Mouse (Mus musculus) monocyte, adult 2 months (primary cell): Measurements from ENCODE around the gene Opcml.

Source experiments
- DNase-seq, 2 experiments: peaks; one replicate each; pipeline ENCODE4 v3.0.0; 2022; ENCODE audit warnings: low spot score in 2 of 2, low read depth in 1 of 2

Opcml gene

DNA sequence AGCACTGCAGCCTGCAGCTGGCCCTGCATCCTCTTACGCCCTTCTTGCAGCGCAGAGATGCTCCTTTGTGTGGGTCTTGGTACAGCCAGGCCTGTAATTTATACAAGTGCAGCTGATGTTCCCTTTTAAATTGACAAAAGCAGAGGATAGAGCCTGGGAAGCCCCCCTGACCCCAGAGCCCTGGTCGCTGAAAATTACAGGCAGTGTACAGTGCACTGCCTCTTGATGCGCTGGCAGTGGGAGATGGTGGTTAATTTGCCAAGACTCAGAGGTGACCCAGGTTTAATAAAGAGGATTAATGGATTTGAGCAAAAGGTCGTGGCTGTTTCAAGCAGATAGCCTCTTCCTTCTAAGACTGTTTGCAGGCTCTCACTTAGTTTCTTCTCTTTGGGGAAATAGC is 39.9 kb downstream of the Opcml start:
- no peak for DNase-seq

DNA sequence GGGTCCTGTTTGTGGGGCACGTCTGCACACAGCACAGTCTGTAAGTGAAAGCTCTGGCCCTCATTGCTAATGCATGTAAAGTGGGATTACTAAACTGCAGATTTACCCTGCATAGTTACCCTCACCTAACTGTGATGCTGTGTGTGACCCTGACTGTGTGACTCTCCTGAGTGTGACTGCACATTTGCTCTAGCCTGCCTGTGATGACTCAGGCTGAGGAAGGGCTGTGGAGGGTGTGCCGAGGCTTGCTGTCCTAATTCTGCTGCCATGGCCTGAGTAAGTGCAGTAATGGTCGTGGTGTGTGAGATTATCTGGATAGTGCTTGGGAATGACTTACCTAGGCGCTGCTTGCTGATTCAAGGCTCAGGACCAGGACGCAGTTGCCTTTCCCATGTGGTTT is 52.2 kb downstream of the Opcml start:
- DNase-seq, result no peak

DNA sequence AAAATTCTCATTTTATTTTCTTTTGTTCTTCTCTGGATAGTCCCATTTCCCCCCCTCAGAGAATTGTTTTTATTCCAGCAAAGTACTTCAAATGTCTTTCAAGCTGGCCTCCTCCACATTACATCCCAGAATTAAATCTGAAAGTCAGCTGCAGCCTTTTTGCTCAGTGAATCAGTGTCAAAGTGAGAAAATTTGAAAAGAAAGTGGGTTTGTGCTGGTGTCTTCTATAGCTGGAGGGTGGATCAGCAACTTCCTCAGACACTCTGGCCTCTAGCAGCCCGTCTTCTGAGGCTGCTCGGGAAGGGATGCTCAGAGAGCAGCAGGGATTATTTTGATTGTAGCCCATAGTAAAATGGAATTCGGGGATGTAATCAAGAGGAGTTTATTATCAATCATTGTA is 81.0 kb downstream of the Opcml start:
- DNase-seq, result no peak

DNA sequence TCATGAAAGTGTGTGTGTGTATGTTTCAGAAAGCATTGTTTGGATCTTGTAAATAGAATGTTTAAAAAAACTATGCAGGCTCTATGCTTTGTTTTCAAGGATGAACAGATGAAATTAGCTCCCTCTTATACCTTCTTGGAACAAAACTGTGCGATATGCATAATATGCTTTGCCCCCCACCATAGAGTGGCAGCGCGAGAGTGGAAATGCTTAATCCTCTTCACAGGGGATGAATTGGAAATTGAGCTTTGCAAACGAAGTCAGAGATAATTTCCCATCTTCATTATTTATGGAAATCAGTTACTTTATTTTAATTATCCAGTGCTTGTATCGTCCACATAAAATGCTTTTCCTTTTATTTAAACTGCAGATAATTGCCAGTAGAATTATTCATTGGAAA is 99.1 kb downstream of the Opcml start:
- no peak for DNase-seq

DNA sequence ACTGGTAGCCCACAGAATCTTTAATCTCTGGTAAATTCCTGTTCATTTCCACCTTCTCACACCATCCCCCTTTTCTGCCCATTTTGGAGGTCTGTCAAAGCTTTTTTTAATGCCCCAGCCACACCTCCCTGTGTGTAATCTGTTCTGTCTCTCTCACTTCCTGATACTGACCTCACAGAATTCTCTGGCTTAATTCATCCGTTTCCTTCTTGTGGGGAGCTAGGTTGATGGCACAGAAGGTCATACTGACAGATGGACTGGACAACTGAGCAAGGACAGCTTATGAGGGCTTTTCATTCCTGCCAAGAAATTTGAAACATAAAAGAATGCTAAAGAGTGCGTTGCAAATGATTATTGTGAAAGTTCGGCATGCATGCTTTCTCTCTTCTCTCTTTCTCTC is 126.7 kb downstream of the Opcml start:
- DNase-seq, result no peak

DNA sequence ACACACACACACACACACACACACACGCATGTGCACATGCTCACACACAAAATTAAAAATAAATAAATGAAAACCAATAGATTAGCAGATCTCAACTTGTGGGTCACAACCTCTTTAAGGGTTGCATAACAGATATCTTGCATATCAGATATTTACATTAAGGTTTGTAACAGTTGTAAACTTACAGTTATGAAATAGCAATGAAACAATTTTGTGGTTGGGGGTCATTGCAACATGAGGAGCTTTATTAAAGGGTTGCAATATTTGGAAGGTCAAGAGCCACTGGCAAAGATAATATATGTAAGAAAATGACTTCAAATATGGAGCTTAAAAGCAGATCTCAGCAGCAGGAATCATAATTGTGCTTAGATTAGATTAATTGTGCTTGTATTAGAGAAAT is 132.9 kb downstream of the Opcml start:
- no peak for DNase-seq

DNA sequence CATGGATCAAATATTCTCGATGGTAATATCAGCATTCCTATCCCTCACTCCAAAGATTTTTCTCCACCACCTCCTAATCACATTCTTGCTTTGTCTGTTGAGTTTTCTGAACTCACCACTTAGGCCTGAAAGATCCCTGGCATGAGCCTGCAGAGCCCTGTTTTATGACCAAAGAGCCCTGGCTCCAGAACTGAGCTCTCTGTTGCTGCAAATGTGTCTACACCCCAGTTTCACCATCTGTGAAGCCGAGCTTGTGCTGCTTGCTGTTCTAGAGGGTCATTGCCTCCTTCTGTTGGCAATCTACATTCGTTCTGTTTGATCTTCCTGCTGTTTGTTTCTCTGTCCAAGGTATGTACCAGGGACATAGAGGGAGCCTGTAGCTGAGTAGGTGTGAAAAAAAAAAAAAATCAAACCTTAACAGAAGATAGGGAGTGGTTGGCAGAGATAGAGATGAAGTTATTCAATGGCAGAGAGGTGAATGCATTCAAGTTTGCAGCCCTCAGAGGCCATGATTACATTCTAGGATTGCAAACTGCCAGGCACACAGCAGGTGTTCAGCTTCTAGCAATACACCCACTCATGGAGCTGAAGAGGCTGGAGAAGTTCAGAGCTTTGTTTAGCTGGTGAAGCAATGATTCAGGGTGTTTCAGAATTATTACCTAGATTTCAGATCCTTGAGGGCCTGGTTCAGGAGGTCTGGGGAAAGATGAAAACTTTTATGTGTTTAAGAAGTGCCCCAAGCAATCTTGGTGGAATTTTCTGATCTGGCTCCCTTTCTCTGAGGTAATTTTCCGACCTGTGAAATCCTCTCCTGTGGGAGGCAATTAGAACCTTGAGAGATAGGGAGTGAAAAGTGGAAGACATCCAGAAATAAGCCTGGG is 133.6 kb downstream of the Opcml start:
- no peak for DNase-seq

DNA sequence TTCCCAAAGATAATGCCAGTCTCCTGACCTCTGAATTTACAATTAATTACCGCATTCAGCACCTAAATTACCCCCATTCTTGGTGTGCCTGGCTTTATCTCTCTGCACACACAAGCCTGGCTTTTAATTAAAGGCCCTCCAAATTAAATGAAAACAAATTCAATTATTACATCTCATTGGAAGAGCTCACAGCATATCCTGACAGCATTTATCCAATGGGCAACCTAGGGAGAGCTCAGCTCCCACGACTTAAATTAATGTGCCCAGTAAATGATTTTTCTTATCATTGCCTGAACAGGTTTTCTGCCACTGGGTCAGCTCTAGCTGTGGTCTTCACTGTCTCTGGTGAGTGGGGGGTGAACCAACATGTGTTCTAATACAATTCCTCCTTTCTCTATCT is 135.1 kb downstream of the Opcml start:
- no peak for DNase-seq

DNA sequence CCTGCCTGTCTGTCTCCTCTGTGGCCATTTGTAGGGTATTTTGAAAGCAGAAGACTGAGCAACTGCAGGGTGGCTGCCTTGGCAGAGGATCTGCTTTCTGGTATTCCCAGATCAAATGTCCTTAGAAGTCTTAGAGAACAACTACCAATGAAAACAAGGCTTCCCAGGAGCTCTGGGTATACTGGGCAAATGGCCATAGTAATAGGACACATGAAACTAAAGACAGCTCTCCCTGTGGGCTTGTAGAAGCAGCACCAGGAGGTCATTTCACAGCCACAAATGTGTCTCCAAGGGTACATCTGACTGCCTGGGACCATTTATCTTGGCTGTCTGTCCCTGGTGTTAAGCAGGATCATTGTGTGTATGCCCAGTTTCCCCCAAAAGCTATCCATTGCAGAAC is 146.7 kb downstream of the Opcml start:
- no peak for DNase-seq

DNA sequence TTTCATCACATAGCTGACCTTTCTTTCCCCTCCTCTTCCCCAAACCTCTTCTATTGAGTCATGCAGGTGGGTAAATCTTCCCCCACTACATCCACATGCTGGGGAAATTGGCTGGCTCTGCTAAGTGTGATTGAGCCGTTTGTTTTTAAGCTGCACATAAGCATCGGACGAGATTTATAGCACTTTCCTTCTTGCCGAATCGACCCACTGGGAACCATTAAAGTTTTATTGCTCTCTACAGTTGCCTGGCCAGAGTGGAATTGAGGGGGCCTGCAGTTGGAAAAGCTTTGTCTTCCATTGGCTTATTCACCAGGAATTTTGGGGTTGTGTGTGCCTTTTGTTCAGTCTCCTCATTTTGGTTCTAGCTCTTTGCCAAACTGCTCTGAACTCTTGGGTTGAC is 147.1 kb downstream of the Opcml start:
- DNase-seq, result no peak

DNA sequence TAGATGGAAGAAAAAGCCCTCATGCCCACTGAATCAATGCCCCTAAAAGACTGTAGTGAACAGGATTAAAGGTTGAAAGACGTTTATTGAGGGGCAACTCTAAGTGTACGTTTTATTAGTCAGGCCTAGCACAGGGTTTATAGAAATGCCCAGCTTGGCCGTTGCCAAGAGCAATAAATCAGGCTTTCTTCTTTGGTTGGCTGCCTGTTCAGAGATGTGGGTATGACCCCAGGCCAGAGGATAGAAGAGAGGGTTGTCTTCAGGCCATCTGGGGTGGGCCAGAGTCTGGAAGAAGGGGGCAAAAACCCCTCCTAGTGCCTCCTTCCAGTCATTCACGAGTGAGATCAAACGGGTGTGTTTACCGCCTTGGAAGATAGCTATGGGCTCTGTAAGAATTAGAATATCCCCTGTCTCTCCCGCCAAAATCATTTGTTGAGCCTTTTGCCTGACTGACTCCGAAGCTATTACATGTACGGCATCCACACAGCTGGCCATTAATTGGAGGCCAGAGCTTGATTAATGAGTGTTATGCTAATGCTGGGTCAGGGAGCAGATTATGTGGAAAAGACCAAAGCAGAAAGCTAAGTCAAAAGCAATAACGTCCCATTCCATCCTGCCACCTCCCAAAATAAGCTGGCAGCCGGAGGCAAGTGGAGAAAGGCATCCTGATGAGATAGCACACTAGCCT is 154.9 kb downstream of the Opcml start:
- DNase-seq, result no peak

DNA sequence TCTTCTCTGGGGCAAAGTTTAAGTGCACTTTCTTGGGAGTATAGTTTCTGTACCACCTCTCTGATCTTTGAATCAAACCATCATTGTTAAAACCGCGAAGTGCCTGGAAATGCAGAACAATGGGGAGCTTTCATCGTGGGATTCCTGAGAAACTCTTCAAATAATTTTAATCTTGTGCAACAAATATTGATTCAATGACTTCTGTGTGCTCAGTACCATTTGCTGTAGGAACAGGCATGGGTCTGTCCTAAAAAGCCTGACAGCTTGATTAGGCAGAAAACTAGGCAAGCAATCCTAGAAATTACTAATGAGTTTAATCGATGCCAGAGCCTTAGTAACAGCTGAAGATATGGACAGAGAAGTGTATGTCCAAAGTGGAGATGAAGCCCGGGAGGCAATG is 160.5 kb downstream of the Opcml start:
- no peak for DNase-seq

DNA sequence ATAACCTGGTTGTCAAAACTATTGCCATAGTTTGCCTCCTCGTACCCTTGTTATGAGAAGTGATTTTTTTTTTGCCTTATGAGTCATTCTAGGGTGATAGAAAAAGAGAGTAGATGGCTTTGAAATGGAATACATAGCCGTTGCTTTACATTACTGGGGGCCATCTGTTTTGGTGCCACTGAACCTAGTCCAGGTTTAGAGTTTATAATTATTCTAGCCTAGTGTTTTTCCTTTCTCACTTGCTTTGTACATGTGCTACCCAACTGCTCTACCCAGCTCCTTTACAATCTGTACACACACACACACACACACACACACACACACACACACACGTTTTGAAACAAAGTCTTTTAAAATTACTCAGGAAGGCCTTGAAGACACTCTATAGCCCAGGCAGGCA is 171.1 kb downstream of the Opcml start:
- no peak for DNase-seq

DNA sequence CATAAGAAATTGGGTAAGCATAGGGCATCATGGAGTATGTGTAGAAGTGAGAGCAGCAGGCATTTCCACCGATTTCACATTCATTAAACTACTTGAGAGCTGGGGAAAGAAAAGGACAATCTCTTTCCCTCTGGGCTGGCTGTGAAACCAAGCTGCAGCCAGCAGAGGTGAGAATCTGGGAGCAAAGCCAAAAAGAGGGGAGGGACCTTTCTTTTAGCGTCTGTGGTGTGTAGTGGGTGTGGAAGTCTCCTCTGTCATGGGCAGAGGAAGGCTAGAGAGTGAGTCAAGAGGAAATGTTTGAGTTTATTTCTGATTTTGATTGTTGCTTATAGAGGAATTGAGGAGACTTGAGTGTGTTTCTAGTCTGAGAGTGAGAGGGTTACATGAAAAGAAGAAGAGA is 172.8 kb downstream of the Opcml start:
- no peak for DNase-seq

DNA sequence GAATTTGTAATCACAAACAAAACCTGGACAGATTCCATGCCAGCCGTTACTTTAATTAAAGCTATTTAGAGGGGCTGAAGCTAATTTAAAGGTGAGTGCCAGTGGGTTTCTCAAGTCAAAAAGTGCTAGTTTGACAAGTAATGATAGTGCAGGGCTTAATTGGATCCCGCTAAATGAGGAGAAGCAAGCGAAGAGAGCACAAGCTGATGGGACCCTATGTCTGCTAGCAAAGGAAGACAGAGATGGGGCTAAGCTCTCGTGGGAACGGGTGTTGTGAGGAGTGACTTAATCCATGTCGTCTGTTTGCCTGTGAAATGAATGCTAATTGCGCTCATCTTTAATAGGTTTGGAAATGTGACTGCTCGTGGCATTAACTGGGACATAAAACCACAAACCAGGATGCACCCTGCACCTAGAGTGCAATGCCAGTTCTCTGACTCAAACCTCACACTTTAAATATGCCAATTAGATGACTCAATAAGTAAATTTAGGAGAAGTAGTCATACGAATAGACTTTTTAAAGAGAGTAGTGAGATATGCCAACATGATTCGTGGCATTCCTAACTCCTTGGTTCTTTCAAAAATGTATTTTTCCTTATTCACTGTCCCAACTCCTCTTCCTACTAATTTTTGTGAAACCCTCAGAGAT is 174.5 kb downstream of the Opcml start:
- no peak for DNase-seq

DNA sequence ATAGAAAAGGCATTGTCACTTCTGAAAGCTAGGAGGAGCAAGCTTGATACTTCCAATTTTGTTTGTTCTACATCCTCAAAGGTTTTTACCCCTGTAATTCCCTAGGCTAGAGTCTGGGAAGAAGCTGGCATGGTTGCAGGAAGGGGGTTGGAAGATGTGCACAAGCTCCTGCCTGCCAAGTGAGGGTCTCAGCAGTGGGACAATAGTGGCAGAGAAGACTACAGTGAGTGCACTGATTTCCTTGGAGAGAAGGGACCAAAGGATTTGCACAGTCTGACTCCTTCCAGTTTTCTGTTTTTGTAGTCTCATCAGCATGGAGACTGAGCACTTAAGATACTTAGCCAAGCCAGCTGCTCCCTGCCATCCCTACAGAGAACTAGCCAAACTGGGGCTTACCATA is 177.7 kb downstream of the Opcml start:
- DNase-seq, result no peak

DNA sequence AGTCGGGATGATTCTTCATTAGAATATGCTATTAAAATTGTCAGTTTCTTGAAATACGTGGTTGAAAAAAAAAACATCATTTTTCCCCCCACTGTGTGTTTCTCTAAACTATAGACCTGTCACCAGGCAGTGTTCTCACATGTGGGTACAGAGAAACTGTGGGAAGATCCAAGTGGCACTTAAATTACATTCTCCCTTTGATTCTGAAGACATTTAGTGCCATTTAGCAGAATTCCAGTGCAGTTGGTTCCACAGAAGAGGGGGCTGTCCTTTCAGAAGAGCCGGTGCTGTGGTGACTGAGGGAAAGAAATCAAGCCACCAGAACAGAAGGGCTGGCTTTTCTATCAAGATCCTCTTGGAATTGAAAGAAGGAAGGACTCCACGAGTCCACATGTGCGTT is 181.7 kb downstream of the Opcml start:
- DNase-seq, result no peak

DNA sequence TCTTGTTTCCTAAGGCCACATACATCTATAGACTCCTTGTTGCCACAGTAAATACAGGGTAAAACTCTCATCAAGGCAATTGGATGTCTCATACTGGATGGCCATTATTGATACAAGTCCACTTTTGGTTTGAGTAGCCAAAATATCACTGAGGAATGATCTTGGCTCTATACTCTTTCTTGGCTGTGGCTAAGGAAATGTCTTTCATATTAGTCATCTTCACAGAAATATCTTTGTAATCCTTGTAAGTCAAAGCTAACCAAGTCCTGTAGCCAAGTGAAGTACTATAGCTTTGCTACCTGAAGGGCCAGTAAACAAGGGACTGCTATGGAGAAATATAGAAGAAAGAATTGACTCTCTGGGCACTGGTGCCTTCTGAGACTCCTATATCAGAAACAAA is 192.0 kb downstream of the Opcml start:
- no peak for DNase-seq

DNA sequence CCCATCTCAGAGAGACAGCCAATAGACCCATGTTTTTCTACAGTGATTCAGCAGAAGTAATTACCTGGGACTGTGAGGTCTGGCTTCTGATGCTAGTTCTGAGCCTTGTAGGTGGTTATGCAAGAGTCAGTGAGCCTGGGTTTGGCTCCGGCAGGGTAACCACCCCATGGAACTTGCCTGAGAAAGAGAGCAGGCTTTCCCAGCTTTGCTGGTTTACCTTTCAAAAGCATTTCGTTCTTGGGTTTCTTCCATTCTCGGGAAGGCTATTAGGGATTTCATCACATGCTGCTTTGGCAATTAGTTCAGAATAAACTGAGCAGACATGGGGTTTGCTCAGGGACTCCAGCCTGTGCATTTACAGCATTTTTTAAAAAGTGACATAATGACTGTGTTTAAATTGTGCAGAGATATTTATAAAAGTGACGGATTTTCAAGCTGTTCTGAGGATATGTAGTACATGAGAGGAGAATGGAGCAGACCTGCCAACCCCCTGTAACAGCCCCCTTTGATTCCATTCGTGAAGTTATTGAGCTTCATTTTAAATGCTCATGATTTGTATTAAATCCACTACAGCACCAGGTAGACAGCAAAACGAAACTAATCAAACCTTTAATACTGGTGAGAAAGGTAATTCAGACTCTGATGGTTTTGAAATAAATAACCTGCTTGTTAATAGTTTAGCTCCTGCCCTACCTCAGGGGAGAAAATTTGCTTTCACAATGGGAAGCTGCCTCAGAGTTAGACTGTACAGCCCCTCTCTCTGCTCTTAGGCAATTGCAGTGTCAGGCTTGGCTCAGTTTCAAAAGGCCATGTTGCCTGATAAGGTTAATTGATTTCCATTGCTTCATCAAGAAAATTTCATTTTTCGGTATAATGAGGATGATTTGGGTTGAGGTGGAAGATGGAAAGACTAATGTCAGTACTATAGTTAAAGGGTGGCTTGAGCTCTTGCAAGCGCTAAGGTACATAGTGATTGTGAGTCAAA is 196.3 kb downstream of the Opcml start:
- no peak for DNase-seq

DNA sequence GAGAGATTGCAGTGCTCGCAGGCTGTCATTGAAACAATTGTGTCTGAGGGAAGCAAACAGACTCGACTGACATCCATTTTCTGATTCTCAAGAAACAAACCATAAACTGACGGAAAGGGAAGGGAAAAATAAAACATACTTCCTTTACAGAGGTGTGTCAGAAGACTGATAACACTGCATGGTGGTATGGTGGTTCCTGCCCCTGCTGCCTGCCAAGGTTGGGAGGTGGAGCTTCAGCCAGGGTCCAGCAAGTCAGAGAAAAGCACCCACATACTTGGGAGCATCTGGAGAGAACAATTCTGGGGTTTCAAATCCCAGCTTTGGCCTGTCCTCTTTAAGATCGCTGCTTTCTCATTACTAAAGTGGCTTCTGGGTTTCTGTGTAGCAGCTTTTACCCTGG is 201.0 kb downstream of the Opcml start:
- DNase-seq, result no peak

DNA sequence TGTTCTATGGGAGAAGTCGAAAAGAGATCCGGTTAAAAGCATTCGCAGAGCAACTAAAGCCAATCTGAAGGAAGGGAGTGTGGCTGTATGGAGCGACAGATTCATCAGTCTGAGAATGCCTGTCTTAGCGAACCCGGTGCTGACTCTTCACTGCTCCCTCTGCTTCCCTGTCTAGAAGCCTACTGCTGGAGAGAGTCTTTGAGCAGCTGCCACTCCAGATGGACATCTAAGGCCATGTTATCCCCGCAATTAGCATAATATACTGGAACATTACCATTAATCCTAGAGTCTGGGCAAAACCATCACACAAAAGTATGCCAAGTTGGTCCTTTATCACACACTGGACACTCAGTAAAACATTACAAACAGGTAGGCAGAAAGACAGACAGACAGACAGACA is 206.0 kb downstream of the Opcml start:
- DNase-seq, result no peak
